Mouse (Mus musculus): ENCODE data around the gene Ank2.

GRCm38 (mm10) chr3:127320311-127320710 is 178.8 kb downstream of the Ank2 start:
- TF ChIP-seq POLR2A (IDR thresholded peaks at IDR 0.05; ENCODE audit: control insufficient read depth, extremely low read depth, insufficient read depth, low read length, poor library complexity), result no peak
- TF ChIP-seq CTCF (IDR thresholded peaks at IDR 0.05; ENCODE audit: borderline replicate concordance, control insufficient read depth, extremely low read depth, insufficient read depth, low read length, poor library complexity), result no peak

All from thymus, adult 2 months (tissue).